Mouse (Mus musculus) megakaryocyte, embryonic 14.5 days (primary cell): Measurements from ENCODE around the gene Psma5. TPM values are rescaled to one million over a fixed set of nuclear protein-coding genes. Genes with fewer than 3 reads are reported as not detected.

Experiments used
- H3K27me3 ChIP-seq: replicated peaks from 2 replicates; pipeline ENCODE3; 2012; ENCODE audit warnings: inconsistent platforms
- H3K36me3 ChIP-seq: replicated peaks from 2 replicates; pipeline ENCODE3; 2012; ENCODE audit warnings: low read length, inconsistent platforms, mixed read lengths
- H3K4me1 ChIP-seq: 2 replicates; pipeline ENCODE4 v1.6.1; 2012; ENCODE audit warnings: inconsistent platforms
- H3K4me3 ChIP-seq: replicated peaks from 2 replicates; pipeline ENCODE3; 2012; ENCODE audit warnings: moderate library complexity, mild to moderate bottlenecking, inconsistent platforms
- H3K9me3 ChIP-seq: 2 replicates; pipeline ENCODE4 v1.6.1; 2012; ENCODE audit warnings: inconsistent platforms
- FLI1 ChIP-seq: IDR thresholded peaks from 2 replicates; pipeline ENCODE4 v1.6.1; 2012; ENCODE audit warnings: low read length, inconsistent platforms, mixed read lengths
- GATA1 ChIP-seq: IDR thresholded peaks from 3 replicates; pipeline ENCODE4 v1.6.1; 2012; ENCODE audit warnings: mixed read lengths, low read length, inconsistent platforms, borderline replicate concordance
- polyA plus RNA-seq: library from polyadenylated mRNA; stranded (reverse); fragments of >175 nt; gene quantifications from 2 replicates; pipeline ENCODE4 v1.2.3, GENCODE M21; 2012; ENCODE audit warnings: low replicate concordance; ENCODE audit not compliant: insufficient read depth

The Psma5 gene
- polyA plus RNA-seq, 1 experiment = 6.0 TPM

DNA sequence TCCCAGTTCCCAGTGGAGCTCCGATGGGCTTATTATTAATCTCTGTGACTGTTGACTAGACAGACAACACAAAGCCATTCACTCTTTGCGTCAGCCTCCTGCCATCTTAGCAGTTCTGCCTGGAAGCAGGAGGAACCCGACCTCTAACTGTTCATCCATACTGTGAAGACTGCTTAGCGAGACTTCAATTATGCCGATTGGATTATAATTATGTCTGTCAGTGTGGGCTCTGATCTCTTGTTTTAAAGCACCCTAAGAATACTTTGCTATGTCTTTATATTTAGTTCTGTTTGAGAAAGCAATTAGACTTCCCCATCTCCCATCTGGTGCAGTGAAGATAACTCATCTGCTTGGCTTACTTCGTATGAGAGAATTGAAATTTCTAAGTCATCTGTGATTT lies 50.8 kb downstream of the Psma5 start:
- Histone ChIP-seq H3K36me3 (peaks cover 49% of the 10 kb centered on the region), H3K9me3 (no peaks in the 10 kb centered on the region), H3K4me3 (no peak overlapping the region), H3K27me3 (no peaks in the 10 kb centered on the region), H3K4me1 (peaks cover 67% of the 10 kb centered on the region)
- no peak for TF ChIP-seq GATA1
- TF ChIP-seq FLI1 = no peak

DNA sequence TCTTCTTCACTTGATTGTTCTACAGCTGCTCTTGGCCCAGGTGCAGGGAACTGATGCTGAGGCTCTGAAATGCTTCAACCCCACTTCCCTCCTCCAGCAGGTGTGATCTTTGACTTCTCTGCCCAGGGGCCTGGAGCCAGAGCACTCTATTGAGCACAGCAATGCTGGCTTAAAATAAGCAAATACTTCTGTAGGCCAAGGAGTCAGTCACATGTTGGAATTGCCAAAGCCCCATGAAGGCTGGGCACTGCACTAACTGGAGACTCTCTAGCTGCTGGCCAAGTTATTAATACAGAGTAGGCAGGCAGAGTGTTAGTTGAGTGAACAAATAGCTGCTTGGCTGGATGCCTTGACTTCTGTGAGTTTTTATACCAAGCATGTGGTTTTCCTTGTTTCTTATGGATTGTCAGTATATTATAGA lies 54.2 kb downstream of the Psma5 start:
- no peaks in the 10 kb centered on the region for H3K27me3 ChIP-seq
- TF ChIP-seq FLI1 = no peak
- TF ChIP-seq GATA1 = no peak
- H3K36me3 ChIP-seq = peaks cover 65% of the 10 kb centered on the region
- H3K4me1 ChIP-seq = peaks cover 58% of the 10 kb centered on the region
- H3K4me3 ChIP-seq = no peak overlapping the region
- H3K9me3 ChIP-seq = no peaks in the 10 kb centered on the region

DNA sequence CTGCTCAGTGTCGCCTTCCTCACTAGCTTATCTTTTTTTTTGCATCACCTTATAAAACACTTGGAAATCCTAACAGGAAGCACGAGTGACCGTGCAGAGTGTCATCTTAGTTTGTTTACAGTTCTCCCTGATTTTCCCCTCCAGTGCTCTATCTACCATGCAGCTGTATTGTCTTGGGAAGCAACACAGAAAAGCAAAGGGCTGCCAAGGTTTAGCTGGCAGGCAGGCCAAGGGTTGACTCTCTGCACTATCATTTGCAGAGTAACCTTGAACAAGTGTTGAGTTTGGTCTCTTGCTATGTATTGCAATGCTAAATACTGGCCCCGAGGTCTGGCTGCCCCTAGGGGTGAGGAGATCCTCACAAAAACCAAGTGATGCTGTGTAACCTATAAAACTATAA lies 55.0 kb downstream of the Psma5 start:
- Histone ChIP-seq H3K36me3 (peaks cover 66% of the 10 kb centered on the region), H3K4me1 (peaks cover 51% of the 10 kb centered on the region), H3K4me3 (no peak overlapping the region), H3K27me3 (no peaks in the 10 kb centered on the region), H3K9me3 (no peaks in the 10 kb centered on the region)
- no peak for TF ChIP-seq GATA1
- TF ChIP-seq FLI1 = no peak

DNA sequence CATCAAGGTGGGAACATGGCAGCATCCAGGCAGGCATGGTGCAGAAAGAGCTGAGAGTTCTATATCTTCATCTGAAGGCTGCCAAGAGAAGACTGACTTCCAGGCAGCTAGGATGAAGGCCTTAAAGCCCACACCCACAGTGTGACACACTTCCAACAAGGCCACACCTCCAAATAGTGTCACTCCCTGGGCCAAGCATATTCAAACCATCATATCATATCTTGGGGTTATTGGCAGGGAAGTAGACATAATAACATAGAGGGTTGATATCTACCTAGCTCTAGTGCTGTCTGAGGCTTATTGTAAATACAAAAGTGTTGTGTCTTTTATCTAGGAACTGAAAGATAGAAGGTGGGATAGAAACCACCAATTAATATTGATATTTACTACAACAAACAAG lies 55.7 kb downstream of the Psma5 start:
- Histone ChIP-seq H3K4me3 (no peak overlapping the region), H3K4me1 (peaks cover 53% of the 10 kb centered on the region), H3K36me3 (peaks cover 66% of the 10 kb centered on the region), H3K27me3 (no peaks in the 10 kb centered on the region), H3K9me3 (no peaks in the 10 kb centered on the region)
- TF ChIP-seq FLI1 = no peak
- TF ChIP-seq GATA1 = no peak

DNA sequence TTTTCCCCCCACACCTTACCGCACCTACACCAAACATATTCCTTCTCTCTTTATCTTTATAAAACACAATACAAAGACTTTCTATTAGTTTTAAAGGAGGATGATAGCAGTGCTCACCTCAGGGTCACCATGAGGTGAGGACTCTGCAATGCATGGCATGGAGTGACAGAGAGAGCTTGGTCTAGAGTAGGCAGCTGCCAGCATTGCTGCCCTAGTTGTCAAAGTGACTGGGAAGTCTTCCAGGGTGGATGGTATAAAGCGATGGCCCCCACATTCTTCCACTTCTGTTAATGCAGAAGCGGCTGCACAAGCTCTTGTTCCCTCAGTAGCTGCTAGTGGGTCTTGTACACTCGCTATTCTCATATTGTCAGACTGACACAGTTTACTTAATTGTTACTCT lies 56.4 kb downstream of the Psma5 start:
- Histone ChIP-seq H3K4me3 (no peak overlapping the region), H3K4me1 (peaks cover 45% of the 10 kb centered on the region)
- TF ChIP-seq GATA1 (no peak), FLI1 (no peak)

DNA sequence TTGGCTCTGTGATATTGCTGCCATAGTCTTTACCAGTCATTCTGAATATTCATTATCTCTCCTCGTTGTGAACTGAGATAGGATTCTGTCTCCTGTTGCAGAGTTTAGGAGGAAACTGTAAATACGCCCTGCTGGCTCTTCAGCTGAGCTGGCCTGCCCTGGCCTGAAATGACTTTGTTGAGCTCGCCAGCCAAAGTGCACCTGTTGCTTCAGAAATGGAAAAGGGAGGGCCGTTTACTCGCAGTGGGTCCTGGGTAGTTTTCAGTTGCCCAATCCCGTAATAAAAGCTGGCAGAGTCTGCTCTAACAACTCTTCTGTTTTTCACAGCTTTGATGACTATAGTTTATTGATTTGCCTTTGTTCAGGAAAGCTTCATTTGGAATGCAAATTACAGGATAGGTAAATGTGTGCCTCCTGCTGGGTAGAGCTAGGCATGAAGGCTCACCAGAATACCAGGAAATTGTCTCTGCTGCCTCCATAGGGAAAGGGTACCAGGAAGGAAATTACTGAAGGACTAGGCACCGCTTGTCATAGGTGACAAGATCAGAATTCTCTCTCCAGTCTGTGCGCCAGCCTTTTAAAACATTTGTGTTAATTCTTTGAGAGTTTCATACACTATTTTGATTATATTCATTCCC lies 57.4 kb downstream of the Psma5 start:
- peaks cover 39% of the 10 kb centered on the region for H3K4me1 ChIP-seq
- TF ChIP-seq FLI1 = no peak
- no peak overlapping the region for H3K4me3 ChIP-seq
- no peaks in the 10 kb centered on the region for H3K9me3 ChIP-seq
- no peaks in the 10 kb centered on the region for H3K27me3 ChIP-seq
- H3K36me3 ChIP-seq = peaks cover 53% of the 10 kb centered on the region

More for the DNA sequence above, 56.4 kb downstream of the Psma5 start:
- Histone ChIP-seq H3K36me3 (peaks cover 62% of the 10 kb centered on the region), H3K9me3 (no peaks in the 10 kb centered on the region), H3K27me3 (no peaks in the 10 kb centered on the region)

DNA sequence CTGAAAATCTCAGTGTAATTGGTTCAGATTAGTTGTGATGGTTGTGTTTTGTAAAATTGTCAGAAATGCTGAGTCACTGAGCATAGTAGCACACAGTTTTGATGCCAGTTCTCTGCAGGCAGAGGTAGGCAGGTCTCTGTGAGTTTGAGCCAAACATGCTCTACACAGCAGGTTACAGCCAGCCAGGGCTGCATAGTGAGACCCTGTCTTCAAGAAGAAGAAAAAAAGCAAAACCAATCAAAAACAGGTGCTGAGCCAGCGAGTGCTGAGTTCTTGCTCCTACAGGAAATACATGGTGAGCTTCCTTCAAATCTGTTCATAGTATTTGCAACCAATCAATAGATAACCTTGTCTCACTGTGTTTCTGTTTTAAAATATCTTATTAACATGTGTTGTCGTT lies 61.8 kb downstream of the Psma5 start:
- H3K4me3 ChIP-seq = no peak overlapping the region
- peaks cover 45% of the 10 kb centered on the region for H3K4me1 ChIP-seq
- H3K9me3 ChIP-seq = no peaks in the 10 kb centered on the region
- peaks cover 30% of the 10 kb centered on the region for H3K36me3 ChIP-seq
- H3K27me3 ChIP-seq = peaks cover 2% of the 10 kb centered on the region
- TF ChIP-seq GATA1 (no peak), FLI1 (no peak)

DNA sequence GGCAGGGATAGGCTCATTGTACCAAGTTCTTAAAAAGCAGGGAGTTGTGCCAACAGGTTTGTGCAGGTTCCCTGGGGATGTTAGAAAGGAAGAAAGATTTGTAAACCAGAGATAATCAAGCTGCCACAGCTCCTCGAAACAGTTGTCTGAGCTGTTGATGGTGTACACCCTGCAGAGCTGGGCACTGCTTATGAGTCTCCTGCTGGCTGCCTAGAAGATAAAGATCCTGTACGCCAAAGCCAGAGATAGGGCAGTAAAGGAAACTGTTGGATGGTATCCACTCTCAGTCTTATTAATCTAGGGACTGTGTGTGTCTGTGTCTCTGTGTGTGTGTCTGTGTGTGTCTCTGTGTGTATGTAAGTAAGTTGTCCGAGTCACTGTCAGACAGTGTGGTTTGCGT lies 64.9 kb downstream of the Psma5 start:
- H3K4me1 ChIP-seq = peaks cover 44% of the 10 kb centered on the region
- no peak for TF ChIP-seq GATA1
- TF ChIP-seq FLI1 = no peak

DNA sequence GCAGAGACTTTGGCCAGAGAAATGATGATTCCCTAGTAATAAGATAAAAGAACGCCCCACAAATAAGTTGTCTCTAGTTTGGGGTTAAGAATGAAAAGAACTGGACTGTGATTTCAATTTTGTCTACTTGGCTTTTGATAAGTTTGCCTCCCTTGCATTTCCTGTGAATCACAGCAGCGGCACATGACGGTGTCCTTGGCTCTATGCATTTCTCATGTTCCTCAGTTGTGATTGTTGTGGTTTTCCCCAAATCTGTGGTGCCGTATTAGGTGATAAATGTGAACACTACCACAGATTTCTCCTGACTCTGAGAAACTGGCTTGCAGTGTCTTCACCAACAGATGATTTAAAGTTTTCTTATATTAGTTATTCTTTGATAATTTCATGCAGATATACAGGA lies 65.4 kb downstream of the Psma5 start:
- no peaks in the 10 kb centered on the region for H3K9me3 ChIP-seq
- H3K4me3 ChIP-seq = no peak overlapping the region
- H3K4me1 ChIP-seq = peaks cover 41% of the 10 kb centered on the region
- peaks cover 43% of the 10 kb centered on the region for H3K36me3 ChIP-seq
- H3K27me3 ChIP-seq = peaks cover 2% of the 10 kb centered on the region
- TF ChIP-seq GATA1 (no peak), FLI1 (no peak)

More for the DNA sequence above, 64.9 kb downstream of the Psma5 start:
- Histone ChIP-seq H3K9me3 (no peaks in the 10 kb centered on the region), H3K36me3 (peaks cover 39% of the 10 kb centered on the region), H3K4me3 (no peak overlapping the region), H3K27me3 (peaks cover 2% of the 10 kb centered on the region)

DNA sequence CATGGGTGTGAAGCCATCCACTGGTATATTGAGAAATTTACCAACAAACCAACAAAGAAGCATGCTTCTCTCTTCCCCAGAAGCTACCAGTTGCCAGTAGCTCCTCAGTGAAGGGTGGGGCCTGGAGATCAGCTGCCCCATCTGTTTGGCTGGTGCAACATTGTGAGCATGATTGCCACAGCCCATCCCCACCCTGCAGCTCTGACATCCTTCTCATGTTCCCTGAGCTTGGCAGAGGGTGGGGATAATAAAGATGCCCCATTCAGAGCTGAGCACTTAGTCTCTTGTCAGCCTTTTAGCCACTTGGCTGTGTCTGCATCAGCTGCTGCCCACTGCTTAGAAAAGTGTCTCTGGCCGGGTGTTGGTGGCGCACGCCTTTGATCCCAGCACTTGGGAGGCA lies 66.2 kb downstream of the Psma5 start:
- Histone ChIP-seq H3K4me3 (no peak overlapping the region), H3K9me3 (no peaks in the 10 kb centered on the region), H3K27me3 (peaks cover 2% of the 10 kb centered on the region), H3K4me1 (peaks cover 44% of the 10 kb centered on the region), H3K36me3 (peaks cover 52% of the 10 kb centered on the region)
- TF ChIP-seq FLI1 = no peak
- no peak for TF ChIP-seq GATA1

DNA sequence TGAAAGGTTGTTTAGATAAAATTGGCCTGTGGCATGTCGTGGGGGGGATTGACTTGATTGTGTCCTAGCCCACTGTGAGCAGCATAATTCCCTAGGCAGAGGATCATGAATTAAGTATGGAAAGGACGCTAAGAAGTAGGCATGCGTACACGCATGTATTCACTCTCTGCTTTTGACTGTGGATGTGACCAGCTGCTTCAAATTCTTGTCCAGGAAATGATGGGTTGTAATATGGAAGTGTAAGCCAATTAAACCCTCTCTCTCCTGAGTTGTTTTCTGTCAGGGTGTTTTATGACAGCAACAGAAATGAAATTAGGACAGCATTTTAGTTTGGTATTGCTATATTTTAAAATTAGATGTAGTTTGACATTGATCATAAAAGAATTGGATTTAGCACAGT lies 68.1 kb downstream of the Psma5 start:
- H3K4me3 ChIP-seq = no peak overlapping the region
- peaks cover 39% of the 10 kb centered on the region for H3K4me1 ChIP-seq
- H3K9me3 ChIP-seq = no peaks in the 10 kb centered on the region
- peaks cover 2% of the 10 kb centered on the region for H3K27me3 ChIP-seq
- no peak for TF ChIP-seq FLI1
- no peak for TF ChIP-seq GATA1
- peaks cover 61% of the 10 kb centered on the region for H3K36me3 ChIP-seq
